Mouse (Mus musculus): ENCODE results near the gene Fsd1l. TPM values are rescaled to one million over a fixed set of nuclear protein-coding genes. Genes with fewer than 3 reads are reported as not detected.
A peak's percentile ranks its signal among the peaks of the same experiment; 100 is the strongest.
"Not testable (repeated sequence)": the region's sequence is repeated elsewhere in the genome, so short reads cannot be mapped to it uniquely, and the experiment has no call there.

Fsd1l gene
- polyA plus RNA-seq, 1 experiment from 2014 or later: 11.1 TPM

GRCm38 (mm10) chr4:53630963-53631315 is 332 bp upstream of the Fsd1l start:
- no peaks in the 10 kb centered on the region for H3K4me1 ChIP-seq (replicated peaks)
- ATAC-seq (ENCODE audit: insufficient number of reproducible peaks, low FRiP score): no peak; the same call in 1 of the 2 replicates
- H3K27me3 ChIP-seq (replicated peaks): no peaks in the 10 kb centered on the region
- H3K9ac ChIP-seq: peak overlapping the region; percentile 87
- no peaks in the 10 kb centered on the region for H3K36me3 ChIP-seq
- 10% methylated on average over 12 of the region's 12 CpGs for WGBS
- H3K9me3 ChIP-seq (replicated peaks): no peaks in the 10 kb centered on the region
- H3K27ac ChIP-seq (ENCODE audit: poor library complexity, severe bottlenecking): no peak overlapping the region
- peak overlapping the region; percentile 88 for H3K4me3 ChIP-seq
- H3K4me2 ChIP-seq: peak overlapping the region; percentile 75

GRCm38 (mm10) chr4:53632011-53632349 is 709 bp downstream of the Fsd1l start:
- no peaks in the 10 kb centered on the region for H3K36me3 ChIP-seq
- peak overlapping the region; percentile 88 for H3K4me3 ChIP-seq
- no peaks in the 10 kb centered on the region; the same call in 1 of the 2 replicates for H3K4me1 ChIP-seq (replicated peaks)
- H3K9me3 ChIP-seq (replicated peaks): no peaks in the 10 kb centered on the region
- ATAC-seq (ENCODE audit: insufficient number of reproducible peaks, low FRiP score): no peak
- 3% methylated on average over 5 of the region's 5 CpGs for WGBS
- H3K27ac ChIP-seq (ENCODE audit: poor library complexity, severe bottlenecking): no peak overlapping the region
- no peaks in the 10 kb centered on the region for H3K27me3 ChIP-seq (replicated peaks)
- peak overlapping the region; percentile 87 for H3K9ac ChIP-seq
- peak overlapping the region; percentile 75 for H3K4me2 ChIP-seq

GRCm38 (mm10) chr4:53635336-53635735 is 4.1 kb downstream of the Fsd1l start:
- Histone ChIP-seq H3K27ac (ENCODE audit: poor library complexity, severe bottlenecking) (no peak overlapping the region), H3K4me3 (no peak overlapping the region), H3K9me3 (replicated peaks) (no peaks in the 10 kb centered on the region), H3K4me1 (replicated peaks) (peaks cover 18% of the 10 kb centered on the region), H3K36me3 (no peaks in the 10 kb centered on the region), H3K4me2 (no peak overlapping the region), H3K27me3 (replicated peaks) (no peaks in the 10 kb centered on the region), H3K9ac (no peak overlapping the region)
- 87% methylated on average over 3 of the region's 3 CpGs for WGBS
- no peak for ATAC-seq (ENCODE audit: insufficient number of reproducible peaks, low FRiP score)

- no peak overlapping the region for H3K9ac ChIP-seq
- H3K9me3 ChIP-seq (replicated peaks): peaks cover 8% of the 10 kb centered on the region
- H3K4me3 ChIP-seq: no peak overlapping the region
- no peak for ATAC-seq (ENCODE audit: insufficient number of reproducible peaks, low FRiP score)
- H3K27ac ChIP-seq (ENCODE audit: poor library complexity, severe bottlenecking): no peak overlapping the region
- no peak overlapping the region for H3K4me2 ChIP-seq
- H3K27me3 ChIP-seq (replicated peaks): no peaks in the 10 kb centered on the region
- H3K4me1 ChIP-seq (replicated peaks): peaks cover 18% of the 10 kb centered on the region
- peaks cover 8% of the 10 kb centered on the region for H3K36me3 ChIP-seq
- 69% methylated on average over 7 of the region's 7 CpGs for WGBS
These were observed 6.1 kb downstream of the Fsd1l start for GRCm38 (mm10) chr4:53637269-53637909.

GRCm38 (mm10) chr4:53638549-53639123 is 7.4 kb downstream of the Fsd1l start:
- Histone ChIP-seq H3K4me2 (no peak overlapping the region), H3K4me3 (no peak overlapping the region), H3K4me1 (replicated peaks) (peaks cover 18% of the 10 kb centered on the region), H3K36me3 (peaks cover 8% of the 10 kb centered on the region), H3K27me3 (replicated peaks) (no peaks in the 10 kb centered on the region), H3K9me3 (replicated peaks) (peaks cover 8% of the 10 kb centered on the region), H3K9ac (no peak overlapping the region), H3K27ac (ENCODE audit: poor library complexity, severe bottlenecking) (no peak overlapping the region)
- WGBS: 50% methylated on average over 7 of the region's 7 CpGs
- ATAC-seq (ENCODE audit: insufficient number of reproducible peaks, low FRiP score): no peak

GRCm38 (mm10) chr4:53658029-53658428 is 26.8 kb downstream of the Fsd1l start:
- Histone ChIP-seq H3K27ac (ENCODE audit: poor library complexity, severe bottlenecking) (no peak overlapping the region), H3K4me3 (no peak overlapping the region), H3K9me3 (replicated peaks) (no peaks in the 10 kb centered on the region), H3K4me1 (replicated peaks) (peaks cover 16% of the 10 kb centered on the region), H3K4me2 (no peak overlapping the region), H3K36me3 (peaks cover 16% of the 10 kb centered on the region), H3K9ac (no peak overlapping the region), H3K27me3 (replicated peaks) (no peaks in the 10 kb centered on the region)
- 52% methylated on average over 3 of the region's 3 CpGs for WGBS
- no peak for ATAC-seq (ENCODE audit: insufficient number of reproducible peaks, low FRiP score)

- Histone ChIP-seq H3K9me3 (replicated peaks) (no peaks in the 10 kb centered on the region), H3K27me3 (replicated peaks) (no peaks in the 10 kb centered on the region), H3K4me3 (no peak overlapping the region), H3K4me2 (no peak overlapping the region), H3K27ac (ENCODE audit: poor library complexity, severe bottlenecking) (no peak overlapping the region), H3K4me1 (replicated peaks) (peaks cover 16% of the 10 kb centered on the region), H3K9ac (no peak overlapping the region), H3K36me3 (peaks cover 8% of the 10 kb centered on the region; the same call in 1 of the 2 replicates)
- no peak for ATAC-seq (ENCODE audit: insufficient number of reproducible peaks, low FRiP score)
These were observed 29.4 kb downstream of the Fsd1l start for GRCm38 (mm10) chr4:53660711-53661110.

GRCm38 (mm10) chr4:53682092-53682491 is 50.8 kb downstream of the Fsd1l start:
- H3K4me2 ChIP-seq: no peak overlapping the region
- H3K9me3 ChIP-seq (replicated peaks): peaks cover 3% of the 10 kb centered on the region
- no peak for ATAC-seq (ENCODE audit: insufficient number of reproducible peaks, low FRiP score)
- H3K4me1 ChIP-seq (replicated peaks): no peaks in the 10 kb centered on the region
- no peak overlapping the region for H3K9ac ChIP-seq
- no peak overlapping the region for H3K27ac ChIP-seq (ENCODE audit: poor library complexity, severe bottlenecking)
- peaks cover 23% of the 10 kb centered on the region for H3K36me3 ChIP-seq
- no peak overlapping the region for H3K4me3 ChIP-seq
- 65% methylated on average over 8 of the region's 8 CpGs for WGBS
- H3K27me3 ChIP-seq (replicated peaks): no peaks in the 10 kb centered on the region

GRCm38 (mm10) chr4:53688965-53689364 is 57.7 kb downstream of the Fsd1l start:
- no peak for ATAC-seq (ENCODE audit: insufficient number of reproducible peaks, low FRiP score)
- no peak overlapping the region for H3K4me3 ChIP-seq
- H3K9me3 ChIP-seq (replicated peaks): no peaks in the 10 kb centered on the region
- 76% methylated on average over 4 of the region's 4 CpGs for WGBS
- H3K4me1 ChIP-seq (replicated peaks): no peaks in the 10 kb centered on the region
- 0 out of 2 replicates have a peak, but pooled peaks cover 6% of the 10 kb centered on the region for H3K36me3 ChIP-seq
- H3K27me3 ChIP-seq (replicated peaks): no peaks in the 10 kb centered on the region
- no peak overlapping the region for H3K27ac ChIP-seq (ENCODE audit: poor library complexity, severe bottlenecking)
- H3K9ac ChIP-seq: no peak overlapping the region
- H3K4me2 ChIP-seq: no peak overlapping the region

- H3K9me3 ChIP-seq (replicated peaks): no peaks in the 10 kb centered on the region
- no peak for ATAC-seq (ENCODE audit: insufficient number of reproducible peaks, low FRiP score)
These were observed 60.1 kb downstream of the Fsd1l start for GRCm38 (mm10) chr4:53691418-53691817.

GRCm38 (mm10) chr4:53709166-53709565 is 77.9 kb downstream of the Fsd1l start:
- not testable (repeated sequence) for ATAC-seq (ENCODE audit: insufficient number of reproducible peaks, low FRiP score); H3K9ac ChIP-seq; H3K9me3 ChIP-seq (replicated peaks); H3K27ac ChIP-seq (ENCODE audit: poor library complexity, severe bottlenecking); H3K27me3 ChIP-seq (replicated peaks); H3K4me1 ChIP-seq (replicated peaks); H3K36me3 ChIP-seq; H3K4me3 ChIP-seq; H3K4me2 ChIP-seq

More at GRCm38 (mm10) chr4:53691418-53691817, 60.1 kb downstream of the Fsd1l start:
- no peak overlapping the region for H3K4me3 ChIP-seq
- no peak overlapping the region for H3K9ac ChIP-seq
- H3K27ac ChIP-seq (ENCODE audit: poor library complexity, severe bottlenecking): no peak overlapping the region
- H3K27me3 ChIP-seq (replicated peaks): no peaks in the 10 kb centered on the region
- H3K36me3 ChIP-seq: peaks cover 6% of the 10 kb centered on the region; the same call in 1 of the 2 replicates
- H3K4me2 ChIP-seq: no peak overlapping the region
- WGBS: 71% methylated on average over 1 of the region's 1 CpGs
- no peaks in the 10 kb centered on the region for H3K4me1 ChIP-seq (replicated peaks)

- H3K4me2 ChIP-seq: no peak overlapping the region
- H3K27ac ChIP-seq (ENCODE audit: poor library complexity, severe bottlenecking): no peak overlapping the region
- no peak for ATAC-seq (ENCODE audit: insufficient number of reproducible peaks, low FRiP score)
- no peak overlapping the region for H3K4me3 ChIP-seq
- 87% methylated on average over 2 of the region's 2 CpGs for whole genome bisulfite sequencing
- no peak overlapping the region for H3K9ac ChIP-seq
- H3K36me3 ChIP-seq: no peaks in the 10 kb centered on the region
- H3K9me3 ChIP-seq (replicated peaks): no peaks in the 10 kb centered on the region
- H3K27me3 ChIP-seq (replicated peaks): no peaks in the 10 kb centered on the region
- H3K4me1 ChIP-seq (replicated peaks): peaks cover 6% of the 10 kb centered on the region; the same call in 1 of the 2 replicates
These were observed 78.8 kb downstream of the Fsd1l start for GRCm38 (mm10) chr4:53710021-53710420.
